Mouse (Mus musculus): ENCODE measurements around the gene Haus4. TPM values are rescaled to one million over a fixed set of nuclear protein-coding genes. Genes with fewer than 3 reads are reported as not detected.

The Haus4 gene
- total and polyA plus RNA-seq, 3 experiments, result 3.2 to 3.8 (median 3.5) TPM

DNA sequence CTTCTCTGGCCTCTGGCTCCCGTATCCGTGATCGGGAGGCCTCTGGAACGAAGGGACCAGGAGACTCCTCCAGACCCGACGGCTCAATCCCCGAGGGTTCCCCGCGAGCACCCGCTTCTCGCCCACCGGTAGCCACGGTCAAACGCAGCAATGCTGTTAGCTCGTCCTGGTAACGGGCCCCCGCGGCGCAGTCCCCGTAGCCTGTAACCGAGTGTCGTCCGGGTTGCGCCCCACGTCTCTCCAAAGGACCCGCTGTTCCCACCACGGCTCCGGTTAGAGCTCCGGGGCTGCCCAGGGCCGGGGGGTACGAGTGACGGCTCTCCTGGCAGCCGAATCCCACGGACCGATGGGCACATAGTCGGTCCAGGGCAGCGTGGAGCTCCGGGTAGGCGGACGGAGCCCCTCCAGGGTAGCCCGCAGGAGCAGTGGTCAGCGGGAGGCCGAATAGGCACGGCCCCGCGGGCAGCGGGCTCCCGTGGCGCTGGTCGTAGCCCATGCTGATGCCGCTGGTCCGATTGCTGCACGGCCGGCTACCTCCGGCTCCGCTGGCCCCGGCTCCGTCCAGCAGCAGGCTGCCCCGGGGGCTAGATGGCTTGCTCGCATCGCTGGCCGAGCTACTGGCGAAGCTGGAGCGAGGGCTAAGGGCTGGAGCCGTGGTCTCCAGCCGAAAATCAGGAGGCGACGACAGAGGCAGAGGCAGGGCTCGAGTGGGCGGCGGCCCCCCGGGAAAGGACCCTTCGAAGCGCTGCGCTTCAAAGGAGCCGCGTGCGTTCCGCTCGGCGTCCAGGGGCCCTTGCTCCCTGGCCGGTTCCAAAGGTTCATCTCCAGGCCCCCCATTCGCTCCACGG lies 22.0 kb upstream of the Haus4 start:
- DNase-seq, result peak; percentile 57 to 70
- intact Hi-C loops (cut with DNase I), result loop anchor here (5.0 kb wide), 1 partner anchor 49 kb away; no protein-coding TSS in a partner anchor
- TF ChIP-seq POLR2A (IDR thresholded peaks at IDR 0.05; ENCODE audit: insufficient read depth, low read depth, low read length) (no peak), CTCF (IDR thresholded peaks at IDR 0.05) (no peak), EP300 (IDR thresholded peaks at IDR 0.05; ENCODE audit: insufficient read depth, low read depth, low read length) (no peak)
- Histone ChIP-seq H3K4me3 (peak overlapping the region; percentile 99), H3K36me3 (ENCODE audit: control insufficient read depth, insufficient read depth, low read length) (no peaks in the 10 kb centered on the region), H3K27ac (peak overlapping the region; percentile 89), H3K9ac (ENCODE audit: low read depth, low read length) (peak overlapping the region; percentile 84), H3K4me1 (ENCODE audit: control insufficient read depth, insufficient read depth, low read length) (peaks cover 3% of the 10 kb centered on the region), H3K27me3 (ENCODE audit: control insufficient read depth, insufficient read depth, low read length) (peaks cover 2% of the 10 kb centered on the region; the same call in 1 of the 2 replicates), H3K79me2 (replicated peaks; ENCODE audit: control insufficient read depth, insufficient read depth, low read length) (no peaks in the 10 kb centered on the region)
- 1% methylated on average over 84 of the region's 84 CpGs for WGBS

DNA sequence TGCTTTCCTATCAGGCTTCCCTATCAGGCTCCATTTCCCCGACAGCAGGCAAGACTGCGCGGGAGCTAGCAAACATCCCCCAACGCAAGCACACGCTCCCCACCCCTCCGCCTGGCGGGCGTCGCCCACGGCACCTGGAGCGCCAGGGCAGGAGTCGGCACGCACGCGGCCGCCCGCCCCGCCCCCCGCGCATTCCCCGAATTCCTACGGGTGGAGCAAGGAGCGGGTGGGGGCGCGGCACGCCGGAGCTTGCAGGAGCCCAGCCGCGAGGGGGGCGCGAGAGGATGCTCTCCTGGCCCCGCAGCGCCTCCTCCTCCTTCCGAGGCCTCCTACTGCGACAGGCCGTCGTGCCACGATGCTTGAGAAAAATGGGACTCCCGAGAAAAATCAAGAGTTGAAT lies 21.2 kb upstream of the Haus4 start:
- peaks cover 2% of the 10 kb centered on the region; the same call in 1 of the 2 replicates for H3K27me3 ChIP-seq (ENCODE audit: control insufficient read depth, insufficient read depth, low read length)
- intact Hi-C loops (cut with DNase I), result loop anchor here (5.0 kb wide), 1 partner anchor 48 kb away; no protein-coding TSS in a partner anchor
- H3K4me1 ChIP-seq (ENCODE audit: control insufficient read depth, insufficient read depth, low read length), result peaks cover 3% of the 10 kb centered on the region
- peak overlapping the region; percentile 99 for H3K4me3 ChIP-seq
- 2% methylated on average over 37 of the region's 39 CpGs for WGBS
- H3K9ac ChIP-seq (ENCODE audit: low read depth, low read length), result peak overlapping the region; percentile 84
- no peaks in the 10 kb centered on the region for H3K79me2 ChIP-seq (replicated peaks; ENCODE audit: control insufficient read depth, insufficient read depth, low read length)
- H3K36me3 ChIP-seq (ENCODE audit: control insufficient read depth, insufficient read depth, low read length), result no peaks in the 10 kb centered on the region
- TF ChIP-seq EP300 (IDR thresholded peaks at IDR 0.05; ENCODE audit: insufficient read depth, low read depth, low read length) (no peak), CTCF (IDR thresholded peaks at IDR 0.05) (no peak), POLR2A (IDR thresholded peaks at IDR 0.05; ENCODE audit: insufficient read depth, low read depth, low read length) (no peak)
- peak overlapping the region; percentile 89; the same call in 1 of the 2 replicates for H3K27ac ChIP-seq
- peak; percentile 76 to 79 for DNase-seq

DNA sequence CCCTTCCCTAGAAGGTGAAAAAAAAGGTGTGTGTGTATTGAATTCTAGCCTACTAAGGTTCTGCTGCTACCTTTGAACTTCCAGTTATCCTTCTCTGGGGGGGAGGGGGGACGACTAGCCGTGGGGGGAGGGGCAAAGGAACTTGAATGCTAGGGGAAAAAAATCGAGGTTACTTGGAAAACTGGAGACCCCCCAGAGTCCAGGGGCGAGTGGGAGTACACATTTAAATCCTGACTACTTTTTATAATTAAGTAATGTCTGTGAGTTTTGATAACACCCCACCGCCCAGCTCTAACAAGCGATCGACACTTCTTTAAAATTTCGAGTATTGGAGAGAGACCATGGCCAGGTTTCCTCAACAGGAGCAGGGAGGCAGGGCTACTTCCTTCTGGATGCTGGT lies 20.6 kb upstream of the Haus4 start:
- no peak for TF ChIP-seq EP300 (IDR thresholded peaks at IDR 0.05; ENCODE audit: insufficient read depth, low read depth, low read length)
- TF ChIP-seq CTCF (IDR thresholded peaks at IDR 0.05), result no peak
- TF ChIP-seq POLR2A (IDR thresholded peaks at IDR 0.05; ENCODE audit: insufficient read depth, low read depth, low read length), result no peak
- Histone ChIP-seq H3K27me3 (ENCODE audit: control insufficient read depth, insufficient read depth, low read length) (peaks cover 2% of the 10 kb centered on the region; the same call in 1 of the 2 replicates), H3K36me3 (ENCODE audit: control insufficient read depth, insufficient read depth, low read length) (no peaks in the 10 kb centered on the region), H3K79me2 (replicated peaks; ENCODE audit: control insufficient read depth, insufficient read depth, low read length) (no peaks in the 10 kb centered on the region), H3K4me3 (peak overlapping the region; percentile 99), H3K27ac (no peak overlapping the region; the same call in 1 of the 2 replicates), H3K9ac (ENCODE audit: low read depth, low read length) (0 out of 2 replicates have a peak overlapping the region, but pooled peaks have one; percentile 32), H3K4me1 (ENCODE audit: control insufficient read depth, insufficient read depth, low read length) (peaks cover 3% of the 10 kb centered on the region)
- 38% methylated on average over 8 of the region's 8 CpGs for WGBS
- no peak for DNase-seq
- intact Hi-C loops (cut with DNase I), result loop anchor here (5.0 kb wide), 1 partner anchor 48 kb away; no protein-coding TSS in a partner anchor

GRCm38 (mm10) chr14:54574253-54574652 lies 19.8 kb upstream of the Haus4 start:
- Histone ChIP-seq H3K27ac (no peak overlapping the region; the same call in 1 of the 2 replicates), H3K36me3 (ENCODE audit: control insufficient read depth, insufficient read depth, low read length) (no peaks in the 10 kb centered on the region), H3K27me3 (ENCODE audit: control insufficient read depth, insufficient read depth, low read length) (peaks cover 2% of the 10 kb centered on the region; the same call in 1 of the 2 replicates), H3K4me3 (no peak overlapping the region), H3K79me2 (replicated peaks; ENCODE audit: control insufficient read depth, insufficient read depth, low read length) (no peaks in the 10 kb centered on the region), H3K9ac (ENCODE audit: low read depth, low read length) (peak overlapping the region; percentile 35), H3K4me1 (ENCODE audit: control insufficient read depth, insufficient read depth, low read length) (peaks cover 3% of the 10 kb centered on the region)
- 49% methylated on average over 4 of the region's 4 CpGs for WGBS
- no peak for TF ChIP-seq POLR2A (IDR thresholded peaks at IDR 0.05; ENCODE audit: insufficient read depth, low read depth, low read length)
- TF ChIP-seq EP300 (IDR thresholded peaks at IDR 0.05; ENCODE audit: insufficient read depth, low read depth, low read length), result no peak
- TF ChIP-seq CTCF (IDR thresholded peaks at IDR 0.05), result no peak
- intact Hi-C loops (cut with DNase I), result no loop called here
- DNase-seq, result no peak

- peaks cover 1% of the 10 kb centered on the region; the same call in 1 of the 2 replicates for H3K4me1 ChIP-seq (ENCODE audit: control insufficient read depth, insufficient read depth, low read length)
- peaks cover 2% of the 10 kb centered on the region; the same call in 1 of the 2 replicates for H3K27me3 ChIP-seq (ENCODE audit: control insufficient read depth, insufficient read depth, low read length)
- no peak for TF ChIP-seq CTCF (IDR thresholded peaks at IDR 0.05)
- no peak for TF ChIP-seq POLR2A (IDR thresholded peaks at IDR 0.05; ENCODE audit: insufficient read depth, low read depth, low read length)
- peak overlapping the region; percentile 26 for H3K27ac ChIP-seq
- H3K4me3 ChIP-seq, result no peak overlapping the region
- peak in 1 of 2 experiments; percentile 51 for DNase-seq
- WGBS, result 41% methylated on average over 14 of the region's 14 CpGs
- H3K79me2 ChIP-seq (replicated peaks; ENCODE audit: control insufficient read depth, insufficient read depth, low read length), result no peaks in the 10 kb centered on the region
- intact Hi-C loops (cut with DNase I), result no loop called here
- H3K36me3 ChIP-seq (ENCODE audit: control insufficient read depth, insufficient read depth, low read length), result no peaks in the 10 kb centered on the region
- peak overlapping the region; percentile 28; the same call in 1 of the 2 replicates for H3K9ac ChIP-seq (ENCODE audit: low read depth, low read length)
Measured at GRCm38 (mm10) chr14:54572790-54573736, 18.6 kb upstream of the Haus4 start.

Measured in heart, adult 2 months (tissue).